Mouse (Mus musculus): ENCODE data around the gene Eya2. TPM values are rescaled to one million over a fixed set of nuclear protein-coding genes. Genes with fewer than 3 reads are reported as not detected.

Eya2 gene
- total and polyA plus RNA-seq, 2 experiments, result 0.28 to 0.78 TPM

DNA sequence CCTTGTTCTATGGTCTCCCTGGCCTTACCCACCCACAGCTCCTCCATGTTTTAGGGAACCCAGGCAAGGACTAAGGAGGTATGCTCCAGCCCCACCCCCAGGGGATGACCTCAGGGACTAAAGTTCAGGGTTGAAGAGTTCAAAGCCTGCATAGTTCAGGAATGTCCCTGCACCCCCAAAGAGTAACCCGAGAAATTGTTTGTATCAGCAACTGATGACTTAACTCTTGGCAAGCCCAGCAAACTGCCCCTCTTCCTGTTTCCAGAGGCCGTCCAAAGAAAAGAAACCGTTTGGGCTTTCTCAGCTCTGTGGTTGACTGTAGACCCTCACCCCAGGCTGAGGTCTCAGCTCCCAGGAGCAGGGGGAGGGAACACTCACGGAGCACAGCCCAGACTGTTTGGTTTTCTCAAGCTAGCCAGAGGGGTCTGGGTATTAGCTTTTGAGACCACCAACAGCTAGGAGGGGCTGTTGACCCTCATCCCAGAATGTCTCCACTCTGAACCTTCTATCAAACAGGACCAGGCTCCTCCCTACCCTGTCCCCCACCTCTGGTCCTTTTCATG is 23.5 kb upstream of the Eya2 start:
- Histone ChIP-seq H3K4me3 (ENCODE audit: insufficient read depth, low read depth, low read length) (no peak overlapping the region), H3K27me3 (ENCODE audit: control insufficient read depth, insufficient read depth, low read length) (no peaks in the 10 kb centered on the region), H3K36me3 (ENCODE audit: control insufficient read depth, insufficient read depth, low read length) (no peaks in the 10 kb centered on the region), H3K4me1 (ENCODE audit: control insufficient read depth, insufficient read depth, low read length) (no peaks in the 10 kb centered on the region), H3K9ac (ENCODE audit: low read depth, low read length) (no peak overlapping the region), H3K27ac (replicated peaks; ENCODE audit: insufficient read depth, low read depth, low read length) (no peak overlapping the region), H3K79me2 (ENCODE audit: control insufficient read depth, insufficient read depth, low read length) (no peaks in the 10 kb centered on the region)
- TF ChIP-seq CTCF (IDR thresholded peaks at IDR 0.05; ENCODE audit: low read depth, low read length) (no peak), POLR2A (IDR thresholded peaks at IDR 0.05; ENCODE audit: extremely low read depth, insufficient read depth, low read length) (no peak)
- WGBS, result 50% methylated on average over 4 of the region's 4 CpGs
- DNase-seq (ENCODE audit: extremely low read depth, low read depth, low spot score), result no peak

- no peaks in the 10 kb centered on the region for H3K27me3 ChIP-seq (ENCODE audit: control insufficient read depth, insufficient read depth, low read length)
- H3K36me3 ChIP-seq (ENCODE audit: control insufficient read depth, insufficient read depth, low read length), result no peaks in the 10 kb centered on the region
- H3K27ac ChIP-seq (replicated peaks; ENCODE audit: insufficient read depth, low read depth, low read length), result no peak overlapping the region
- no peak for DNase-seq (ENCODE audit: extremely low read depth, low read depth, low spot score)
- H3K9ac ChIP-seq (ENCODE audit: low read depth, low read length), result no peak overlapping the region
- H3K4me1 ChIP-seq (ENCODE audit: control insufficient read depth, insufficient read depth, low read length), result no peaks in the 10 kb centered on the region
- no peak overlapping the region for H3K4me3 ChIP-seq (ENCODE audit: insufficient read depth, low read depth, low read length)
- WGBS, result 71% methylated on average over 8 of the region's 8 CpGs
- no peaks in the 10 kb centered on the region for H3K79me2 ChIP-seq (ENCODE audit: control insufficient read depth, insufficient read depth, low read length)
- TF ChIP-seq CTCF (IDR thresholded peaks at IDR 0.05; ENCODE audit: low read depth, low read length), result no peak
- TF ChIP-seq POLR2A (IDR thresholded peaks at IDR 0.05; ENCODE audit: extremely low read depth, insufficient read depth, low read length), result no peak
These were observed 11.8 kb upstream of the Eya2 start for GRCm38 (mm10) chr2:165583044-165583443.

DNA sequence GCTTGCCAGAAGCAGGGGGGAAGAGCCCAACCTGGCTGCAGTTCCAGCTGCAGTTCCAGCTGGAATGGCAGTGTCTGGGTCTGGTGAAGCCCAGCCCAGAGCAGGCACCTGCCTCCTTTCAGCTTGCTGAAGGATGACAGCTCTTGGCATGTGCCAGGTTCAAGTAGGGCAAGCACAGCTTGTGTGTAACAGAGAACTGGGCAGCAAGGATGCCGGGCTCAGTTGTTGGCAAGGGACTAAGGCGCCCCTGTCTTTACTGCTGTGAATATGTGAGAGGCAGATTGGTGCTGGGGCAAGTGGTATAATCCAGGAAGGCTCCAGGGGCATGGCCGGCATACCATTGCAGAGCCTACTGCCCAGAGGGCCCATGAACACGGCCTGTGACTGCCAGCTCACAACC is 11.3 kb upstream of the Eya2 start:
- H3K79me2 ChIP-seq (ENCODE audit: control insufficient read depth, insufficient read depth, low read length), result no peaks in the 10 kb centered on the region
- no peak overlapping the region for H3K4me3 ChIP-seq (ENCODE audit: insufficient read depth, low read depth, low read length)
- no peaks in the 10 kb centered on the region for H3K27me3 ChIP-seq (ENCODE audit: control insufficient read depth, insufficient read depth, low read length)
- TF ChIP-seq POLR2A (IDR thresholded peaks at IDR 0.05; ENCODE audit: extremely low read depth, insufficient read depth, low read length) (no peak), CTCF (IDR thresholded peaks at IDR 0.05; ENCODE audit: low read depth, low read length) (no peak)
- no peak overlapping the region for H3K27ac ChIP-seq (replicated peaks; ENCODE audit: insufficient read depth, low read depth, low read length)
- WGBS, result 80% methylated on average over 4 of the region's 4 CpGs
- no peak for DNase-seq (ENCODE audit: extremely low read depth, low read depth, low spot score)
- H3K36me3 ChIP-seq (ENCODE audit: control insufficient read depth, insufficient read depth, low read length), result no peaks in the 10 kb centered on the region
- no peak overlapping the region for H3K9ac ChIP-seq (ENCODE audit: low read depth, low read length)
- H3K4me1 ChIP-seq (ENCODE audit: control insufficient read depth, insufficient read depth, low read length), result no peaks in the 10 kb centered on the region

- DNase-seq (ENCODE audit: extremely low read depth, low read depth, low spot score), result no peak
- Histone ChIP-seq H3K36me3 (ENCODE audit: control insufficient read depth, insufficient read depth, low read length) (no peaks in the 10 kb centered on the region), H3K79me2 (ENCODE audit: control insufficient read depth, insufficient read depth, low read length) (no peaks in the 10 kb centered on the region), H3K4me1 (ENCODE audit: control insufficient read depth, insufficient read depth, low read length) (no peaks in the 10 kb centered on the region), H3K9ac (ENCODE audit: low read depth, low read length) (no peak overlapping the region), H3K27me3 (ENCODE audit: control insufficient read depth, insufficient read depth, low read length) (no peaks in the 10 kb centered on the region), H3K4me3 (ENCODE audit: insufficient read depth, low read depth, low read length) (no peak overlapping the region), H3K27ac (replicated peaks; ENCODE audit: insufficient read depth, low read depth, low read length) (no peak overlapping the region)
- TF ChIP-seq POLR2A (IDR thresholded peaks at IDR 0.05; ENCODE audit: extremely low read depth, insufficient read depth, low read length), result no peak
- no peak for TF ChIP-seq CTCF (IDR thresholded peaks at IDR 0.05; ENCODE audit: low read depth, low read length)
- 88% methylated on average over 3 of the region's 3 CpGs for WGBS
These were observed 10.3 kb upstream of the Eya2 start for GRCm38 (mm10) chr2:165584563-165584962.

DNA sequence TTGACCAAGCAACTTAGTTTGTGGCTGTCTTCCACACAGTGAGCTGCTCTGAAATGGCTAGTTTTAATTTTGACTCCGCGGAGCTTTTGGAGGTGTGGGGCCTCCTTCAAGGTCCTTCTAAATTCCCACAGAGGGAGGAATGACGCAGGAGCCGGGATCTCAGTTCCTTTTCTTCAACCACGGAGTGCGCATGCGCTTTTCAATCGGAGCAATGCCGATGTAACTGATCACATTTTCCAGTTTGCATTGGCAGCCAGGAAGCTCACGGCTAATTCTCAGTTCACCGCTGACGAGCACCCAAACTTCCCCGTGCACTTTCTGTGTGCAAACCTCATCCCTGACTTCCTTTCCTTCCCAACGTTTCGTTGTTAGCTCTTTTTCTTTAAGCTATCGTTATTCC is 4.1 kb upstream of the Eya2 start:
- Histone ChIP-seq H3K36me3 (ENCODE audit: control insufficient read depth, insufficient read depth, low read length) (no peaks in the 10 kb centered on the region), H3K9ac (ENCODE audit: low read depth, low read length) (no peak overlapping the region), H3K27me3 (ENCODE audit: control insufficient read depth, insufficient read depth, low read length) (peaks cover 11% of the 10 kb centered on the region; the same call in 1 of the 2 replicates), H3K4me3 (ENCODE audit: insufficient read depth, low read depth, low read length) (no peak overlapping the region), H3K27ac (replicated peaks; ENCODE audit: insufficient read depth, low read depth, low read length) (no peak overlapping the region), H3K79me2 (ENCODE audit: control insufficient read depth, insufficient read depth, low read length) (no peaks in the 10 kb centered on the region), H3K4me1 (ENCODE audit: control insufficient read depth, insufficient read depth, low read length) (no peaks in the 10 kb centered on the region)
- no peak for DNase-seq (ENCODE audit: extremely low read depth, low read depth, low spot score)
- TF ChIP-seq POLR2A (IDR thresholded peaks at IDR 0.05; ENCODE audit: extremely low read depth, insufficient read depth, low read length), result no peak
- TF ChIP-seq CTCF (IDR thresholded peaks at IDR 0.05; ENCODE audit: low read depth, low read length), result no peak
- 83% methylated on average over 16 of the region's 16 CpGs for WGBS

- Histone ChIP-seq H3K79me2 (ENCODE audit: control insufficient read depth, insufficient read depth, low read length) (no peaks in the 10 kb centered on the region), H3K4me1 (ENCODE audit: control insufficient read depth, insufficient read depth, low read length) (no peaks in the 10 kb centered on the region), H3K36me3 (ENCODE audit: control insufficient read depth, insufficient read depth, low read length) (no peaks in the 10 kb centered on the region), H3K9ac (ENCODE audit: low read depth, low read length) (no peak overlapping the region), H3K4me3 (ENCODE audit: insufficient read depth, low read depth, low read length) (no peak overlapping the region), H3K27ac (replicated peaks; ENCODE audit: insufficient read depth, low read depth, low read length) (no peak overlapping the region), H3K27me3 (ENCODE audit: control insufficient read depth, insufficient read depth, low read length) (peaks cover 16% of the 10 kb centered on the region; the same call in 1 of the 2 replicates)
- 76% methylated on average over 2 of the region's 2 CpGs for WGBS
- DNase-seq (ENCODE audit: extremely low read depth, low read depth, low spot score), result no peak
- TF ChIP-seq CTCF (IDR thresholded peaks at IDR 0.05; ENCODE audit: low read depth, low read length) (no peak), POLR2A (IDR thresholded peaks at IDR 0.05; ENCODE audit: extremely low read depth, insufficient read depth, low read length) (no peak)
These were observed 1.1 kb upstream of the Eya2 start for GRCm38 (mm10) chr2:165593763-165594162.

Measured in liver, adult 2 months (tissue).